Mouse (Mus musculus): ENCODE results near the gene Sebox. TPM values are rescaled to one million over a fixed set of nuclear protein-coding genes. Genes with fewer than 3 reads are reported as not detected.

The Sebox gene
- not detected in 2 replicates for polyA plus RNA-seq (2012; ENCODE audit: insufficient read depth, low replicate concordance)

- peaks cover 50% of the 10 kb centered on the region for H3K27me3 ChIP-seq (replicated peaks)
- no peak for TF ChIP-seq GATA1 (IDR thresholded peaks at IDR 0.05; ENCODE audit: borderline replicate concordance, low read length)
- no peak within 1 kb of the TSS for H3K4me3 ChIP-seq (replicated peaks)
- H3K9me3 ChIP-seq = no peaks in the 10 kb centered on the region
- peaks cover 35% of the 10 kb centered on the region for H3K36me3 ChIP-seq (replicated peaks; ENCODE audit: low read length)
- H3K4me1 ChIP-seq = peaks cover 6% of the 10 kb centered on the region
These were observed at the start of gene Sebox for GRCm38 (mm10) chr11:78502909-78503650. Gene Sebox, plus strand, starts transcription at chr11:78503447.

- TF ChIP-seq FLI1 (IDR thresholded peaks at IDR 0.05; ENCODE audit: low read length) (no peak), GATA1 (IDR thresholded peaks at IDR 0.05; ENCODE audit: borderline replicate concordance, low read length) (no peak)
- Histone ChIP-seq H3K27me3 (replicated peaks) (peaks cover 39% of the 10 kb centered on the region), H3K4me3 (replicated peaks) (no peak overlapping the region), H3K36me3 (replicated peaks; ENCODE audit: low read length) (no peaks in the 10 kb centered on the region), H3K9me3 (no peaks in the 10 kb centered on the region), H3K4me1 (peaks cover 16% of the 10 kb centered on the region)
These were observed 49.6 kb upstream of the Sebox start for GRCm38 (mm10) chr11:78453675-78454074.

- H3K9me3 ChIP-seq = no peaks in the 10 kb centered on the region
- H3K4me3 ChIP-seq (replicated peaks) = peak overlapping the region; percentile 5
- H3K36me3 ChIP-seq (replicated peaks; ENCODE audit: low read length) = no peaks in the 10 kb centered on the region
- peaks cover 16% of the 10 kb centered on the region for H3K4me1 ChIP-seq
- no peak for TF ChIP-seq GATA1 (IDR thresholded peaks at IDR 0.05; ENCODE audit: borderline replicate concordance, low read length)
- TF ChIP-seq FLI1 (IDR thresholded peaks at IDR 0.05; ENCODE audit: low read length) = no peak
- peaks cover 41% of the 10 kb centered on the region for H3K27me3 ChIP-seq (replicated peaks)
These were observed 49.0 kb upstream of the Sebox start for GRCm38 (mm10) chr11:78454276-78454675.

GRCm38 (mm10) chr11:78455308-78455707 is 47.9 kb upstream of the Sebox start:
- no peak overlapping the region for H3K4me3 ChIP-seq (replicated peaks)
- no peak for TF ChIP-seq FLI1 (IDR thresholded peaks at IDR 0.05; ENCODE audit: low read length)
- TF ChIP-seq GATA1 (IDR thresholded peaks at IDR 0.05; ENCODE audit: borderline replicate concordance, low read length) = no peak
- H3K4me1 ChIP-seq = peaks cover 13% of the 10 kb centered on the region
- H3K27me3 ChIP-seq (replicated peaks) = peaks cover 35% of the 10 kb centered on the region
- H3K36me3 ChIP-seq (replicated peaks; ENCODE audit: low read length) = no peaks in the 10 kb centered on the region
- no peaks in the 10 kb centered on the region for H3K9me3 ChIP-seq

GRCm38 (mm10) chr11:78458740-78459139 is 44.5 kb upstream of the Sebox start:
- Histone ChIP-seq H3K27me3 (replicated peaks) (peaks cover 24% of the 10 kb centered on the region), H3K4me3 (replicated peaks) (no peak overlapping the region), H3K4me1 (peaks cover 17% of the 10 kb centered on the region), H3K36me3 (replicated peaks; ENCODE audit: low read length) (no peaks in the 10 kb centered on the region), H3K9me3 (peaks cover 8% of the 10 kb centered on the region)
- TF ChIP-seq FLI1 (IDR thresholded peaks at IDR 0.05; ENCODE audit: low read length) = no peak
- TF ChIP-seq GATA1 (IDR thresholded peaks at IDR 0.05; ENCODE audit: borderline replicate concordance, low read length) = no peak

- Histone ChIP-seq H3K27me3 (replicated peaks) (peaks cover 35% of the 10 kb centered on the region), H3K4me3 (replicated peaks) (no peak overlapping the region), H3K36me3 (replicated peaks; ENCODE audit: low read length) (no peaks in the 10 kb centered on the region), H3K9me3 (peaks cover 8% of the 10 kb centered on the region), H3K4me1 (peaks cover 37% of the 10 kb centered on the region)
- TF ChIP-seq GATA1 (IDR thresholded peaks at IDR 0.05; ENCODE audit: borderline replicate concordance, low read length) (no peak), FLI1 (IDR thresholded peaks at IDR 0.05; ENCODE audit: low read length) (no peak)
These were observed 41.4 kb upstream of the Sebox start for GRCm38 (mm10) chr11:78461894-78462293.

GRCm38 (mm10) chr11:78462669-78463068 is 40.6 kb upstream of the Sebox start:
- Histone ChIP-seq H3K4me1 (peaks cover 40% of the 10 kb centered on the region), H3K9me3 (peaks cover 8% of the 10 kb centered on the region), H3K4me3 (replicated peaks) (no peak overlapping the region), H3K27me3 (replicated peaks) (peaks cover 40% of the 10 kb centered on the region), H3K36me3 (replicated peaks; ENCODE audit: low read length) (no peaks in the 10 kb centered on the region)
- no peak for TF ChIP-seq GATA1 (IDR thresholded peaks at IDR 0.05; ENCODE audit: borderline replicate concordance, low read length)
- no peak for TF ChIP-seq FLI1 (IDR thresholded peaks at IDR 0.05; ENCODE audit: low read length)

GRCm38 (mm10) chr11:78463286-78464036 is 39.8 kb upstream of the Sebox start:
- TF ChIP-seq FLI1 (IDR thresholded peaks at IDR 0.05; ENCODE audit: low read length) = no peak

GRCm38 (mm10) chr11:78465116-78465515 is 38.1 kb upstream of the Sebox start:
- TF ChIP-seq FLI1 (IDR thresholded peaks at IDR 0.05; ENCODE audit: low read length) (no peak), GATA1 (IDR thresholded peaks at IDR 0.05; ENCODE audit: borderline replicate concordance, low read length) (no peak)
- peaks cover 49% of the 10 kb centered on the region for H3K4me1 ChIP-seq
- H3K4me3 ChIP-seq (replicated peaks) = peak overlapping the region; percentile 89
- peaks cover 57% of the 10 kb centered on the region for H3K27me3 ChIP-seq (replicated peaks)
- peaks cover 8% of the 10 kb centered on the region for H3K9me3 ChIP-seq
- H3K36me3 ChIP-seq (replicated peaks; ENCODE audit: low read length) = no peaks in the 10 kb centered on the region

More at GRCm38 (mm10) chr11:78463286-78464036, 39.8 kb upstream of the Sebox start:
- peaks cover 47% of the 10 kb centered on the region for H3K27me3 ChIP-seq (replicated peaks)
- peaks cover 8% of the 10 kb centered on the region for H3K9me3 ChIP-seq
- peaks cover 47% of the 10 kb centered on the region for H3K4me1 ChIP-seq
- no peak overlapping the region for H3K4me3 ChIP-seq (replicated peaks)
- H3K36me3 ChIP-seq (replicated peaks; ENCODE audit: low read length) = no peaks in the 10 kb centered on the region

Data from megakaryocyte, embryonic 14.5 days (primary cell).